Mouse (Mus musculus) limb, embryonic 10.5 days (tissue): Measurements from ENCODE around the gene Elk3. TPM values are rescaled to one million over a fixed set of nuclear protein-coding genes. Genes with fewer than 3 reads are reported as not detected.
"Not testable (repeated sequence)": the region's sequence is repeated elsewhere in the genome, so short reads cannot be mapped to it uniquely, and the experiment has no call there.

Source experiments
- DNase-seq: peaks from one replicate; pipeline ENCODE4 v3.0.0-alpha.2; 2017; ENCODE audit warnings: low spot score
- H3K27ac ChIP-seq: fragments of 300-500 bp; sonication (generic); 2 replicates; pipeline ENCODE4 v1.5.1; 2016; ENCODE audit warnings: mild to moderate bottlenecking
- H3K27me3 ChIP-seq: fragments of 300-500 bp; sonication (generic); 2 replicates; pipeline ENCODE4 v1.6.1; 2016; ENCODE audit warnings: low read depth, mild to moderate bottlenecking; ENCODE audit not compliant: poor library complexity, severe bottlenecking
- H3K36me3 ChIP-seq: fragments of 300-500 bp; sonication (generic); 2 replicates; pipeline ENCODE4 v1.6.1; 2016; ENCODE audit warnings: mild to moderate bottlenecking, moderate library complexity
- H3K4me1 ChIP-seq: fragments of 300-500 bp; sonication (generic); 2 replicates; pipeline ENCODE4 v1.6.1; 2016
- H3K4me3 ChIP-seq: fragments of 300-500 bp; sonication (generic); 2 replicates; pipeline ENCODE4 v1.5.1; 2016; ENCODE audit warnings: mild to moderate bottlenecking, moderate library complexity
- H3K9me3 ChIP-seq: fragments of 300-500 bp; sonication (generic); replicated peaks from 2 replicates; pipeline ENCODE4 v1.6.1; 2016; ENCODE audit warnings: mild to moderate bottlenecking
- WGBS: fragments of 180-500 bp; shearing (Covaris S2); methylation state at CpG from one replicate; pipeline ENCODE4 v1.1.7; 2016; 5-methylcytosine and 5-hydroxymethylcytosine counted together
- polyA plus RNA-seq: library from polyadenylated mRNA; unstranded; fragments of >200 nt; fragmentation: Nextera tagmentation; extraction: Ambion mirVana; gene quantifications from 2 replicates; pipeline ENCODE4 v1.2.1, GENCODE M21; 2016

Elk3 gene
- polyA plus RNA-seq = 34.0 and 36.0 TPM in 2 replicates

- Histone ChIP-seq H3K4me3 (peak within 1 kb of the TSS; percentile 88), H3K4me1 (peaks cover 37% of the 10 kb centered on the region), H3K36me3 (no peaks in the 10 kb centered on the region), H3K9me3 (no peaks in the 10 kb centered on the region), H3K27me3 (no peaks in the 10 kb centered on the region), H3K27ac (peak within 1 kb of the TSS; percentile 99)
- under 1% methylated on average over 53 of the region's 53 CpGs for WGBS
- DNase-seq = peak; percentile 77
These were observed at the start of gene Elk3 for GRCm38 (mm10) chr10:93310721-93311411. Gene Elk3 (minus strand): TSS chr10:93311135.

GRCm38 (mm10) chr10:93360623-93361022 lies 49.7 kb upstream of the Elk3 start:
- WGBS = 23% methylated on average over 3 of the region's 3 CpGs
- Histone ChIP-seq H3K4me1 (0 out of 2 replicates have a peak, but pooled peaks cover 5% of the 10 kb centered on the region), H3K27me3 (no peaks in the 10 kb centered on the region), H3K4me3 (no peak overlapping the region), H3K9me3 (no peaks in the 10 kb centered on the region), H3K27ac (no peak overlapping the region), H3K36me3 (no peaks in the 10 kb centered on the region)
- no peak for DNase-seq

GRCm38 (mm10) chr10:93360190-93360589 lies 49.3 kb upstream of the Elk3 start:
- H3K27ac ChIP-seq, DNase-seq, H3K4me3 ChIP-seq, H3K9me3 ChIP-seq, H3K27me3 ChIP-seq, H3K36me3 ChIP-seq, H3K4me1 ChIP-seq: not testable (repeated sequence)
- WGBS = 70% methylated on average over 4 of the region's 4 CpGs

- no peak overlapping the region for H3K4me3 ChIP-seq
- DNase-seq = no peak
- no peaks in the 10 kb centered on the region for H3K9me3 ChIP-seq
- H3K4me1 ChIP-seq = 0 out of 2 replicates have a peak, but pooled peaks cover 7% of the 10 kb centered on the region
- 91% methylated on average over 7 of the region's 7 CpGs for WGBS
- H3K36me3 ChIP-seq = no peaks in the 10 kb centered on the region
- no peaks in the 10 kb centered on the region for H3K27me3 ChIP-seq
- H3K27ac ChIP-seq = no peak overlapping the region
These were observed 48.5 kb upstream of the Elk3 start for GRCm38 (mm10) chr10:93359339-93359863.

- no peak for DNase-seq
- Histone ChIP-seq H3K36me3 (no peaks in the 10 kb centered on the region), H3K4me1 (0 out of 2 replicates have a peak, but pooled peaks cover 7% of the 10 kb centered on the region), H3K9me3 (no peaks in the 10 kb centered on the region), H3K27me3 (no peaks in the 10 kb centered on the region), H3K4me3 (no peak overlapping the region), H3K27ac (no peak overlapping the region)
- 86% methylated on average over 4 of the region's 4 CpGs for WGBS
These were observed 47.9 kb upstream of the Elk3 start for GRCm38 (mm10) chr10:93358878-93359277.

- no peak for DNase-seq
- Histone ChIP-seq H3K4me1 (0 out of 2 replicates have a peak, but pooled peaks cover 7% of the 10 kb centered on the region), H3K36me3 (no peaks in the 10 kb centered on the region), H3K4me3 (no peak overlapping the region), H3K27ac (no peak overlapping the region), H3K9me3 (no peaks in the 10 kb centered on the region), H3K27me3 (no peaks in the 10 kb centered on the region)
- 93% methylated on average over 5 of the region's 5 CpGs for WGBS
These were observed 46.2 kb upstream of the Elk3 start for GRCm38 (mm10) chr10:93357162-93357561.

- WGBS = 90% methylated on average over 9 of the region's 9 CpGs
- H3K9me3 ChIP-seq = no peaks in the 10 kb centered on the region
- H3K27me3 ChIP-seq = no peaks in the 10 kb centered on the region
- 0 out of 2 replicates have a peak, but pooled peaks cover 7% of the 10 kb centered on the region for H3K4me1 ChIP-seq
- H3K27ac ChIP-seq = no peak overlapping the region
- no peaks in the 10 kb centered on the region for H3K36me3 ChIP-seq
- no peak overlapping the region for H3K4me3 ChIP-seq
- DNase-seq = no peak
These were observed 45.2 kb upstream of the Elk3 start for GRCm38 (mm10) chr10:93356122-93356521.

- Histone ChIP-seq H3K36me3 (no peaks in the 10 kb centered on the region), H3K4me3 (no peak overlapping the region), H3K27me3 (no peaks in the 10 kb centered on the region), H3K9me3 (no peaks in the 10 kb centered on the region), H3K4me1 (0 out of 2 replicates have a peak, but pooled peaks cover 7% of the 10 kb centered on the region), H3K27ac (no peak overlapping the region)
- DNase-seq = no peak
- WGBS = 80% methylated on average over 8 of the region's 8 CpGs
These were observed 44.5 kb upstream of the Elk3 start for GRCm38 (mm10) chr10:93355276-93355927.

- WGBS = 87% methylated on average over 10 of the region's 10 CpGs
- H3K36me3 ChIP-seq = no peaks in the 10 kb centered on the region
- no peak overlapping the region for H3K4me3 ChIP-seq
- no peak for DNase-seq
- no peak overlapping the region for H3K27ac ChIP-seq
- H3K9me3 ChIP-seq = no peaks in the 10 kb centered on the region
- no peaks in the 10 kb centered on the region for H3K27me3 ChIP-seq
- 0 out of 2 replicates have a peak, but pooled peaks cover 7% of the 10 kb centered on the region for H3K4me1 ChIP-seq
These were observed 42.8 kb upstream of the Elk3 start for GRCm38 (mm10) chr10:93353545-93354326.

GRCm38 (mm10) chr10:93347918-93348505 lies 37.1 kb upstream of the Elk3 start:
- no peak for DNase-seq
- 89% methylated on average over 14 of the region's 14 CpGs for WGBS
- Histone ChIP-seq H3K27me3 (no peaks in the 10 kb centered on the region), H3K9me3 (no peaks in the 10 kb centered on the region), H3K4me1 (0 out of 2 replicates have a peak, but pooled peaks cover 8% of the 10 kb centered on the region), H3K27ac (no peak overlapping the region; the same call in 1 of the 2 replicates), H3K36me3 (no peaks in the 10 kb centered on the region), H3K4me3 (no peak overlapping the region)

GRCm38 (mm10) chr10:93347387-93347786 lies 36.5 kb upstream of the Elk3 start:
- H3K4me3 ChIP-seq = no peak overlapping the region

GRCm38 (mm10) chr10:93346208-93346936 lies 35.4 kb upstream of the Elk3 start:
- Histone ChIP-seq H3K27ac (no peak overlapping the region), H3K4me3 (no peak overlapping the region), H3K36me3 (no peaks in the 10 kb centered on the region), H3K4me1 (0 out of 2 replicates have a peak, but pooled peaks cover 8% of the 10 kb centered on the region), H3K9me3 (no peaks in the 10 kb centered on the region), H3K27me3 (no peaks in the 10 kb centered on the region)
- WGBS = 87% methylated on average over 9 of the region's 9 CpGs
- no peak for DNase-seq

More at GRCm38 (mm10) chr10:93347387-93347786, 36.5 kb upstream of the Elk3 start:
- WGBS = 86% methylated on average over 7 of the region's 7 CpGs
- no peak overlapping the region for H3K27ac ChIP-seq
- H3K27me3 ChIP-seq = no peaks in the 10 kb centered on the region
- no peaks in the 10 kb centered on the region for H3K9me3 ChIP-seq
- DNase-seq = no peak
- H3K4me1 ChIP-seq = 0 out of 2 replicates have a peak, but pooled peaks cover 8% of the 10 kb centered on the region
- no peaks in the 10 kb centered on the region for H3K36me3 ChIP-seq
